Mouse (Mus musculus): ENCODE data around the gene Zcchc8. TPM values are rescaled to one million over a fixed set of nuclear protein-coding genes. Genes with fewer than 3 reads are reported as not detected.
A peak's percentile ranks its signal among the peaks of the same experiment; 100 is the strongest.
"Not testable (repeated sequence)": the region's sequence is repeated elsewhere in the genome, so short reads cannot be mapped to it uniquely, and the experiment has no call there.

The Zcchc8 gene
- total RNA-seq (2021), result 10 to 100 TPM; 42.8 to 50.7 TPM
- long read RNA-seq, experiment 1, full-length matches to known transcripts, result 17 of 23 reads
- long read RNA-seq, experiment 1, partial matches to known transcripts, result 4 of 23 reads
- long read RNA-seq, experiment 1, other reads (novel, unspliced or antisense), result 2 of 23 reads
- long read RNA-seq, experiment 2, full-length matches to known transcripts, result 16 of 22 reads
- long read RNA-seq, experiment 2, partial matches to known transcripts, result 0 of 22 reads
- long read RNA-seq, experiment 2, other reads (novel, unspliced or antisense), result 6 of 22 reads

DNA sequence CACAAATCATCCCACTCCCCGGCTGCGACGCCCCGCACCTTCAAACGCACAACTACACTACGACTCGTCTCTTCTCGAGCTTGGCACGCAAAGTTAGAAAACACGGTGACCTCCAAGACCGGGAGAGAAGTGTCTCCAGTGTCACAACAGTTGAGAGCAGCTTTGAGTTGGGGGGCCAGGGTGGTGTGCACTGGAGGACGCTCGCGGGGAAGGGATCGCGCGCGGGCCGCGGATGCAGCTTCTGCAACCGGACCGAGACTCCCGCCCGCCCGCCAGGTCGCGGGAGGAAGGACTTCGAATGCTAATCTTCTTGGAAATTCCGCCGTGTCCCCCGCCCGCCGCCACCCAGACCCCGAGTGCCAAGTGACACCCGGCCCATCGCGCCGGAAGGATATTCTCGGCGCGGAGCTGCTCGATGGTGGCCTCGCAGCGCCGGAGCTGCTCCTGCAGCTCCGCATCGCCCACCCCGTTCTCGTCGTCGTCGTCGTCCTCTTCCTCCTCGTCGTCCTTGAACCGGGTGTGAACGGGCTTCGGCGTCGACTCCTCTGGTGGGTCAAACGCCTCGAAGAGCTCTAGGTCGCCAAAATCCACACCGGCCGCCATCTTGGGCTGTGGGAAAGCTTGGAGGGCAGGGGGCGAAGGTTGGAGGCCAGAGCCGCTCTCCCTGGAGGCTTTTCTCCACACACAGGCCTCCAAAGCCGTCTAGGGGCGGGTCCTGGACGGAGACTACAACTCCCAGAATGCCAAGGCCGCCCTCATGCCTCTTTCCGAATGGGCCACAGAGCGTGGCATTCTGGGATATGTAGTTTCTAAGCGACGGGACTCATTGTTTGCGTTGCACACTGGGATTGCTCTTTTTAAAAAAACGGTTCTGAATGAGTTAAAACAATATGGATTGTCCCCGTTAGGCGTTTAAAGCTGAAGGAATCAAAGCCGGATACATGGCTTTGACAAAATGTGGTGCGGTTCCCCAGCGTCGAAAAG, at the start of gene Zcchc8:
Gene Zcchc8, minus strand, starts transcription at position 773 of the 984 bp plus-strand sequence.
- peak; percentile 83 to 95 for DNase-seq (ENCODE audit: low spot score in 2 of 2)

DNA sequence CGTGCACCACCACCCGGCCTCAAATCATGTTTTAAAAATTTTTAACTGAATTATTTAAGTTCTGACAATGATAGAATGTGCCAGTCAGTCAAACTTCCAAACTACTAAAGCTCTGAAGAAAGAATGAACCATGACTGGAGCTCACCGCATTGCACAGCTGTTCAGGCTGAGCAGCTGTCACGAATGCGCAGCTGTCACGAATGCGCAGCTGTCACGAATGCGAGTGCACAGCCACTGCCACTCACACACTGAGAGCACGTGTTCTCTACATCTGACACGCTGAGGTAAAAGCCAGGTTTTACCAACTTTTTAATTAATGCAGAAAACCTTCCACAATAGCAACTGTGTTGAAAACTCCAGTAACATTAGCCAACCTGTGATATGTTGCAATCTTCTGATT, 45.6 kb upstream of the Zcchc8 start:
- not testable (repeated sequence) for DNase-seq (ENCODE audit: low spot score in 2 of 2)

DNA sequence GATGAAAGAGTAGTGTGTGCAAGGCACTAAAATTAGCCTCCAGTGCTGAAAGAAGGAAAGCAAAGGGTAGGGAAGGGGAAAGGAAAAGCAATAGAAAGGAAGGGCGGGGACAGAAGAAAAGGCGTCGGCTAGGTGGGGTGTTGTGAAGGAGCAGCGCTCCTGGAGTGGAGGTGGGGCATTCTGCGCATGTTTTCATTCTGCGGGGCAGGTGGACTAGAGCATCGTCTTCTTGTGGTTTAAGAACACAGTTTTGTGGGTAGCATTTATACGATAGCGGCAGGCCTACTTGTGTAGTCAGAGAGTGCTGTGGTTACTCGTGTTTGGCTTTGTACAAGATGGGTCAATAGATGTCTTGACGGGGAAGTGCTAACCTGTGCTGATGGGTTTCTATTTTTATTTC, 44.6 kb upstream of the Zcchc8 start:
- DNase-seq (ENCODE audit: low spot score in 2 of 2), result no peak

DNA sequence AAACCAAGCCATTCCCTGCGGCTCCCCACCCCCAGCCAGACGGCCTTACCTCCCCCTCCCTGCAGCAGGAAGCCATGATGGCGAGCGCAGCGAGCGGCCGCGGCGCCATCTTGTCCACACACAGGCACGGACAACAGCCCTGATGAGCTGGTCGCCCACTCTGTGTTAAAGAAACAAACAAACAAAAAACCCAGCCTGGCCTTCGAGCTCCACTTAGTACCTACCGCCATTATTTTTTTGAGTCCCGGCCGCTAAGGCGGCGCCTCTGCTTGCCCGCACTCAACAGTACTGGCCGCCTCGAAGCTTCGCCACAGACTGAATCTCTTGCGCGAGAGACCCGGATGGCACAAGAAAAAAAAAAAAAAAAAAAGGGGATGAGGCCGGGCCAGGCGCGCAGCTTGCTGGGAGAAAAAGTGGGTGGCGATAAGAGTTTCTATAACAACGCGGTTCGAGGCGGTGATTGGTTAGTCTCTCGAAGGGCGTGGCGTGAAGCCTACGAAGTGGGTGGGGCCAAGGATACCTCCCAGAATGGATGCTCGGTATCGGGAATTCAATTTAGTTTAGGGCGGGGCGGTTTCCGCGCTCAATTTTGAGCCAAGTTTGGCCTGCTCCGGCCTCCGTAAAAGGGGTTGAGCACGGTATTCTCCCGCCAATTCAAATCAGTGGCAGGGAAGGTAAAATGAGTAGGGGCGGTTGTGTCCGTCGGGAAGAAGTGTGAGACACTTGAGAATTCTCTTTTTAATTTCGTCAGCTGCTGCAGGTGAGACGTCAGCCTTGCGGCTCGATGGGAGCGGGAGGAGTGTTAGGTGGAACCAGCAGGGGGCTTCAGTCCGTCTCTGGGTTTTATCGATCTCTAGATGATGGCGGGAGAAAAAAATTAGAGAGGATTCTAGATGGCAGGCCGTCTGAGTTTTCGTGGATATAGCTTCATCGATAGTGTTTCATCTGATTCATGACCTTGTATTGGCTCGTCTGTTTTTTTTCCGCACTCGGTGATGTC, 28.5 kb upstream of the Zcchc8 start, which contains the start of the genes Rsrc2 and Kntc1:
Gene Rsrc2, minus strand, starts transcription at position 350 of the 1,000 bp plus-strand sequence.
Gene Kntc1, plus strand, starts transcription at position 652 of the 1,000 bp plus-strand sequence.
- DNase-seq (ENCODE audit: low spot score in 2 of 2), result peak; percentile 91 to 98

DNA sequence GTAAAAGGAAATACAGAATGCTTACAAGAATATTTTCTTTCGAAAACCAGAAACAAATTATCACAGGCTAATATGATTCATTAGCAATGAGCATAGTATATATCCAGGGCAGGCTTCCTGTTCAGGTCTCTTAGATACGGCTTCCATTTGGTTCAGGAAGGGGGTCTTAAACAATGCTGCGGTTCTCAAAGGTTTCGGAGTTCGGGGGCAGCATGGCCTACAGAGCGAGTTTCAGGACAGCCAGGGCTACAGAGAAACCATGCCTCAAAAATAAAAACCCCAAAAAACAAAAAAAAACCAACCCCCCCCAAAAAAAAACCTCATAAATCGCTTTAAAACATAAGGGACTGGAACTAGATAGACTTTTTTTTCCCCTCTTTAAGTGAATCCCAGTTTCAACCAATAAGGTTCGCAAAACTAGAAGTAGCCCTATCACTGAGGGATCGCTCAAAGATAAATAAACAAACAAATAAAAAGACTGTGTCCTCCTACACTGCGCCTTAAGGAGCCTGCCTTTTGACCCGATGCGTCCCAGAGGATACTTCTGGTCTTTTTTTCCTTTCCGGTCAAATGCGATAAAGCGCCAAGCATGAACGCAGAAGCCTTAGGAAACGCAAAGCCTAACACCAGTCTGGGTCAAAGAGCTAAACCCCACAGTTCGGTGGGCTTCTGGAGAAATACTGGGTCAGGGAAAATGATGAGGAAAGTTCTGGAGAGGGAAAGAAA, 27.6 kb upstream of the Zcchc8 start:
- DNase-seq (ENCODE audit: low spot score in 2 of 2), result no peak

DNA sequence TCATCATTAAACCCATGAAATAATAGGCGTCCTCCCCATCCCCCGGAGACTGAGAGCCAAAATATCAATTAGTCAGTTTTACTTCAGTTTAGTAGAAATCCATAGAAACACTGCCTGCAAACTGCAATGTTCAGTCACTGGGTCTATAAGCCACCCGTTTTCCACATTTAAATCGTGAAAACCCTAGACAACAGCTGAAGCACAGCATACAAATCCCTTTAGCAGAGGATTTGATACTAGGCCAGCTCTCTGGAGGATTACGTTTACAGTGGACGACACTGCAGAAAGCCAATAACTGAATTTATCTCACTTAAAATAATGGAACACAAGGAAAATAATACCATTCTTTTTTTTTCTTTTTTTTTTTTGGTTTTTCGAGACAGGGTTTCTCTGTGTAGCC, 26.7 kb upstream of the Zcchc8 start:
- no peak for DNase-seq (ENCODE audit: low spot score in 2 of 2)

DNA sequence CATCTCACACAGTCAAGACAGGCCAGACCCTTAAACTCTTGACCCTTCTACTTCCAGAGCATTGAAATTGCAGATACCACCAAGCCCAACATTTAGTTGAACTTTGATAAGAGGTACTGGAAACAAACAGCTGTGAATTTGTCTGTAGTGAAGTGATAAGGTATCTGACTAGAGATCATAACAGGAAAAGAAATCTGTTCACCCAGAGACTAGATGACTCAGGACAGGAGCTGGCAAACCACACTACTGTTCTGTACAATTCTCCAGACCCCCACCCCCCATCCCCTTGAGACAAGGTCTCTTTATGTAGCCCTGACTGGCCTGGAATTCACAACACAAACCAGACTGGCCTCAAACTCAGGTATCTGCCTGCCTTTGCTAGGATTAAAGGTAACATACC, 25.4 kb upstream of the Zcchc8 start:
- no peak for DNase-seq (ENCODE audit: low spot score in 2 of 2)

DNA sequence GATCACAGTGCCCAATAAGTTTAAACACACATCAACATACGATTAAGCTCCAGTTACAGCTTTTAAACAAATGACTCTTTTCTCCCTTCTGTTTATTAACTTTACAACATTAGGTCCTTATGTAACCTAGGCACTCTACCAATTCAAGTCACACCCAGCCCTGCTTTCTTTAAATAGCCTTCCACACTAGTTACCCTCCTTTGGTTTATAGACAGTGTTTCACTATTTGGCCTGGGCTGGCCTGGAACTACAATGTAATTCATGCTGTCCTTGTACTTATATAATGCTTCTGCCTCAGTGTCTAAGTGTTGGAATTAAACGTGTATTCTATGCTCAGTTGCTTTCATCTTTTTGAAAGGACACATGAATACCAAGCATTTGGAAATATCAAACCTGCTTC, 23.5 kb upstream of the Zcchc8 start:
- no peak for DNase-seq (ENCODE audit: low spot score in 2 of 2)

DNA sequence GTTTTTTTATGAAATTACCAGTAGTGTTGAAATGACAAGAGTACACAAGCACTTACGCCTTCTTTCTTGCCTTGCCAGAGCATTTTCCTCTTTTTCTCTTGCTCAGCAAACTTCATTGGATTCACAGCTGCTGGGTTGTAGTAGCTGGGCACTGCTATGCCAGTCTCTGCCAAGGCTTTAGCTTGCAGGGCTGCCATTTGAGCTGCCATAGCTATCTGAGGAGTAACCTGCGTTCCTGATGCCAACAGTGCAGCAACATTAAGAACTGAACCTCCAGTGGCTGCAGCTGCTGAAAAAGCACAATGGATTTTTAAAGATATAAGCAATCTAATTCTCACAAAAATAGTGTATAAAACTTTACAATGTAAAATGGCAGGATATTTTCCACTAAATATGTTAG, 10.1 kb upstream of the Zcchc8 start:
- DNase-seq (ENCODE audit: low spot score in 2 of 2), result no peak

DNA sequence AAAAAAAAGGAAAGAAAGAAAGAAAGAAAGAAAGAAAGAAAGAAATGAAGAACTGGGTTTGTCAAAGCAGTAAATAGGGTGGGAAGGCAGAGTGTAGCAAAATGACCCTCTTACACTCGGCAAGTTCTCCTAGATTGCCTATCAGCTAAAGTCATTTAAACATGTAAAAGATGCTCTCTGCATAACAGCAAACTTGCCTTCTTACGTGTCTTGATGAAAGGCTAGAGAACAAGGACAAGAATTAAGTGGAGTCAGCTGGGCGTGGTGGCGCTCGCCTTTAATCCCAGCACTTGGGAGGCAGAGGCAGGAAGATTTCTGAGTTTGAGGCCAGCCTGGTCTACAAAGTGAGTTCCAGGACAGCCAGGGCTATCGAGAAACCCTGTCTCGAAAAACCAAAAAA, 2.9 kb upstream of the Zcchc8 start:
- DNase-seq (ENCODE audit: low spot score in 2 of 2), result not testable (repeated sequence)

DNA sequence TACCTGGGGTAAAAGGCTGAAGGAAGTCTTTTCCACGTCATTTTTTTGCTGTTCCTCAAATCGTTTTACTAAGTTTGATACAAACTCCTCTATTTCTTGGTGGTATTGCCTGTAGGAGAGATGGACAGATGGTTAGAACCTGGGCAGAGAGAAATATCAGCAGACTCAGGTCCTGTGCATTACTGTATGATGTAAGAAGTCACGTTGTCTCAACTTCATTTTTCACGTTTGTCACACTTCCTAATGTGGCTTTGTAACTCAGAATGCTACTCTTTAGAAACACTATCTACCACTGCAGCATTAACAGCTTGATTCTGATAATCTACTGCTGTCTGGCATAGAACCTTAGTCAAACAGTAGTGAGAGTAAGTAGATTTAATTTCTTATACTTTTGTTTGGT, 6.3 kb downstream of the Zcchc8 start:
- no peak for DNase-seq (ENCODE audit: low spot score in 2 of 2)

DNA sequence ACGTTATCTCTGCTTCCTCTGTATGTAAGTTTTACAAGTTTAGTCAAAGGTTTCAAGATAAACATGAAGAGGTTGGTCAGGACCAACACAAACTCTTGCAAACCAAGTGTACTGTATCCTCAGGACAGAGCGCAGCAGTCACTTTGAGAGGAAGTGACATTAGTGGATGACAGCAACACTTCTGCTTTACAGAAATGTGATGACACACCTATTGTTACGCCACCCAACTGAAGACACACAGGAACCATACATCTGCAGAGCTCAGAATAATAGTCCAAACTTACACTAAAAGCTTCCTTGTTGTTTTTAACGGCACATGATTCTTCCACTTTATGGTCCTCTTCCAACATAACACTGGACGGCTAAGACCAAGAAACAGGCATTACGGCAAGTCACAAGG, 7.1 kb downstream of the Zcchc8 start:
- no peak for DNase-seq (ENCODE audit: low spot score in 2 of 2)

DNA sequence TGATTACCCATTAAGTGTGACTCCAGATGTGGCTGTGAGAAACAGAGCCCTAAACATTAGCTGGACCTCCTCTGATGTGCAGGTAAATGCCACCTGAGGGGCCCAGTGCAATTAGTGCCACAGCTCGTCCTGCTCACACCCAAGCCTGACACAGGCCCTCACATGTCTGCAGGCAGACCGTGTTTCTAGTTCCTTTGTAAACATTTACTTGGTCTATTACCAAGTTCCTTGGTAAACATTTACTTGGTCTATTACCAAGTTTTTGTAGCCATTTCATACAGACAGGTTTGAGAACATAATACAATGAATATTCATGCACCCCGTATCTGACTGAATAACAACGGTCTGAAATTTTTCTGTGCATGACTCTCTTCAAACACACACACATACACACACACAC, 11.3 kb downstream of the Zcchc8 start:
- DNase-seq (ENCODE audit: low spot score in 2 of 2), result no peak

DNA sequence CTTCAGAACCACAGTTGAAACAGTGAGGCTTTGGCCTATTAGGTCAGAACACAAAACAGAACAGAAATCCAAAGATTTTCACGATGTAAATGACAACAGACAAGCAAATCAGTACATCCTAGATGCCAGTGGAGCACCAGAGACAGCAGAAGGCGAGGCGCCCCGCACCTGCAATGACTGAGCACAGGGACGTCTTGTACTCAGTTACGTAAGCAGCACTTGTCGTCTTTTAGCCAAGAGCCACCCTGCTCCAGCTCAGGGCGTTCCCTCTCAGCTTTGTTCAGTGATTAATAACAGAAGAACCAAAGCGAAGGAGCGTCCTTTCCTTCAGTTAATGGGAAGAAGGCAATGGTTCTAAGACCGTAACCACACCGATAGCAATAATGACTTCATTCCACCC, 12.3 kb downstream of the Zcchc8 start:
- DNase-seq (ENCODE audit: low spot score in 2 of 2), result no peak

DNA sequence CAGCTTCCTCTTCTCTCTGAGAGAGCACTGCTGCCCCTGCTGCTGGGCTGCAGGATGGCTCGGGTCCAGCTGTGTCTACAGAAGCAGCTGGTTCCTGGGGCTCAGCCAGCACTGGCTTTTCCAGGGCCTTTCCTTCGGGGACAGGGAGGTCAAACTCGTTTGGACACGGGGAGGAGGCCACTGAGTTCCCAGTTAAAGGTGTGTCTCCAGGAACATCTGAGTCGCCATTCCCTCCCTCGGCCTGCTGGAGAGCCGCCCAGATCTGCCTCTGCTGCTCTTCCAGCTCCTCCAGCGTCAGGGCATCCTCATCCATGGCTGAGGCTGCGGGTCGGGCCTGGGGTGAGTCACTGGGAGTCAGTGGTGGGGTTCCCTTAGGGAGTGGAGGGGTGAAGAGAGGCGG, 20.3 kb downstream of the Zcchc8 start:
- peak; percentile 60 to 75 for DNase-seq (ENCODE audit: low spot score in 2 of 2)

DNA sequence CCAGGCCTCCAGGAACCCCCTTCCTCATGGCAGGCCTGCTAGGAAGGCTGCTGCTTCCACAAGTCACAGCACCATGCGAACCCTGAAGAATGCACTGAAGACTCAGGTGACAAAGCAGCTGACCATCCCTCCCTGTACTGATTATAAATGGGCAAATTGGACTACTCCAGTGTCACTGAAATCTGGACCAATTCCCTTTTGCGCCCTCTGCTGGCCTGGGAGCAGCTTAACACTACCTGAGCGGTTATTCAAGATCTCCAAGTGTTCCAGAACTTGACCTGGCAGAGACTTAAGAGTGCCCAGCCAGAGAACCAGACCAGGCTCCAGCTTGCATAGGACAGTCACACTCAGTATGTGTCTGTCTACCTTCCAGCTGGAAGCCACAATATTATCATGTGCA, 21.7 kb downstream of the Zcchc8 start:
- DNase-seq (ENCODE audit: low spot score in 2 of 2), result peak; percentile 33 to 70

DNA sequence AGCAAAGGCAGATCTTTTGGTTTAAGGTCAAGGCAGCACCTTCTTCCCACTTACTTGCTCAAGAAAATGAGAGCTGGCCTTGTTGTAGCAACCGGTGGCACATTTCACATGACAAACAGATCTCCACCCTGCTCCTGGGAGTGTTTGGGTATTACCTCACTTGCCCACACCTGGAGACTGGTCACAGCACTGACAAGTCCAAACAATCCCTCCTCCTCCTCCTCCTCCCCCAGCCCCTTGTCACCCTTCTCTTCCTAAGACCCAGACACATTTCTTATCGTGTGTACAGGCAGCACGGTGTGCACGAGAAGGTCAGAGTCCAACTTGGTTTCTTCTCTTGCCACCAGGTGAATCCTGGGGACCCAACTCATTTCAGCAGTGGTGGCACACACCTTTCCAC, 23.9 kb downstream of the Zcchc8 start:
- DNase-seq (ENCODE audit: low spot score in 2 of 2), result no peak

DNA sequence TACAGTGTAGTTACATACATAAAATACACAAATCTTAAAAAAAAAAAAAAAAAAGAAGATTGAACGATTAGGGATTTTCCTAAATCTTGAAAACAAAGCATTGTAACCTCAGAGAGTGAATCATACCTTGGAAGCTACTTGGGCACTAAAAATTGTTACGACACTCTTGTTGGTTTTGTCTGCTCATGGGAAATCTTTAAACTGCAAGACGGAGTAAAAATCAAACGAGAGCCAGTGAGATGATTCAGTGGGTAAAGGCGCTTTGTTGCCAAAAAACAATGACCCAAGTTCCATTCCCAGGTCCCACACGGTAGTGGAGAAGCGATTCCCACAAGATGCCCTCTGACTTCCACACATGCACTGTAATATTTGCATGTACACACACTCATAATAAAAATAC, 24.7 kb downstream of the Zcchc8 start:
- no peak for DNase-seq (ENCODE audit: low spot score in 2 of 2)

DNA sequence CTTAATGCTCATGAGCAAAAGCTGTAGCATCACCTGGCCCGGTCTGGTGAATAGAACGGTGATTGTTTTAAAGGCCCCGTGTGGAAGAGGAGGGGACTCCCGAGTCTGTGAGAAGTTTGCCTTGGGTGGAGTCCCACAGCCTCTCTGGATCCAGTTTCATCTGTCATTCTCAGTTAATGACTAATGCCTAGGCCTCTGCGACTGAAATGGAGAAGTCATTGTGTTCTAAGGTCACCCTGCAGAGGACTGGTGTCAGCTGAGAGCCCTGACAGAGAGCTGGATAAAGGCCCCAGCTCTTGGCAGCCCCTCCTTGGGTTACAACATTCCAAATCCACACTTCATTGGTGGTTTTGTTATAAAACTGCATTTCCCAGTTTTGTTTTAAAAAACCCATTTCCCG, 26.4 kb downstream of the Zcchc8 start:
- peak in 1 of 2 experiments; percentile 36 for DNase-seq (ENCODE audit: low spot score in 2 of 2)
